Mouse (Mus musculus) neural tube, embryonic 15.5 days (tissue): ENCODE measurements around the gene Ccpg1. TPM values are rescaled to one million over a fixed set of nuclear protein-coding genes. Genes with fewer than 3 reads are reported as not detected.

Experiments used
- ATAC-seq: fragments of 200-750 bp; cut with Nextera tagmentation; 2 replicates; pipeline ENCODE4 v1.8.0; 2017; ENCODE audit warnings: mild to moderate bottlenecking, moderate TSS enrichment, moderate library complexity; ENCODE audit not compliant: low FRiP score
- H3K27ac ChIP-seq: fragments of 300-500 bp; sonication (generic); replicated peaks from 2 replicates; pipeline ENCODE4 v1.5.1; 2015; ENCODE audit warnings: mild to moderate bottlenecking, inconsistent platforms
- H3K27me3 ChIP-seq: fragments of 300-500 bp; sonication (generic); replicated peaks from 2 replicates; pipeline ENCODE4 v1.6.1; 2015; ENCODE audit warnings: inconsistent platforms
- H3K36me3 ChIP-seq: fragments of 300-500 bp; sonication (generic); 2 replicates; pipeline ENCODE4 v1.6.1; 2015; ENCODE audit warnings: inconsistent platforms
- H3K4me1 ChIP-seq: fragments of 300-500 bp; sonication (generic); 2 replicates; pipeline ENCODE4 v1.6.1; 2015; ENCODE audit warnings: inconsistent platforms
- H3K4me2 ChIP-seq: fragments of 300-500 bp; sonication (generic); 2 replicates; pipeline ENCODE4 v1.6.1; 2015; ENCODE audit warnings: inconsistent platforms, mild to moderate bottlenecking, moderate library complexity
- H3K4me3 ChIP-seq: fragments of 300-500 bp; sonication (generic); replicated peaks from 2 replicates; pipeline ENCODE4 v1.5.1; 2015; ENCODE audit warnings: mild to moderate bottlenecking, inconsistent platforms
- H3K9ac ChIP-seq: fragments of 300-500 bp; sonication (generic); replicated peaks from 2 replicates; pipeline ENCODE4 v1.6.1; 2015; ENCODE audit warnings: mild to moderate bottlenecking, inconsistent platforms
- H3K9me3 ChIP-seq: fragments of 300-500 bp; sonication (generic); replicated peaks from 2 replicates; pipeline ENCODE4 v1.6.1; 2016; ENCODE audit warnings: inconsistent platforms
- WGBS: fragments of 180-500 bp; shearing (Covaris S2); methylation state at CpG from one replicate; pipeline ENCODE4 v1.1.7; 2015; ENCODE audit warnings: mixed read lengths; 5-methylcytosine and 5-hydroxymethylcytosine counted together
- polyA plus RNA-seq: library from polyadenylated mRNA; unstranded; fragments of >200 nt; fragmentation: Nextera tagmentation; extraction: Ambion mirVana; gene quantifications from 2 replicates; pipeline ENCODE4 v1.2.1, GENCODE M21; 2015

The Ccpg1 gene
- polyA plus RNA-seq, 1 experiment from 2014 or later = 45.9 TPM

DNA sequence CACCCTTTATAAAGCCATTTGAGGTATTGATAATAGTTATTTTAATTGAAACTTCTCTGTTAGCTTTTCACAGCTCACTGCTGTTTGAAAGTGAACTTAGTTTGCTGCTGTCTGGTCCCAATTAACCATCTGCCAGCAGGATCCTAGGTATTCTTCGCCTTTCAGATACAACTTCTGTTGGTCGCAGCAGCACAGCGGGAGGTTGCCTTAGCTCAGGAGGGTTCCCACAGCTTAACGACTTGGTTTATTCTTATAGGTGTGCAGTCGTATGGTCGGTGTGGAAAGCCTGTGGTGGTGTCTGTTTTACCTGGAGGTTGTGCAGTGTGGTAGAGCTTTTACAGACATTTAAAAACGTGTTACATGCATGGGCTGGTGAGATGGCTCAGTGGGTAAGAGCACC is 11.6 kb downstream of the Ccpg1 start:
- Histone ChIP-seq H3K4me2 (no peak overlapping the region), H3K9me3 (no peaks in the 10 kb centered on the region), H3K36me3 (peaks cover 14% of the 10 kb centered on the region), H3K4me3 (no peak overlapping the region), H3K27ac (no peak overlapping the region), H3K4me1 (no peaks in the 10 kb centered on the region), H3K27me3 (no peaks in the 10 kb centered on the region), H3K9ac (no peak overlapping the region)
- no peak for ATAC-seq
- WGBS = 61% methylated on average over 7 of the region's 7 CpGs

DNA sequence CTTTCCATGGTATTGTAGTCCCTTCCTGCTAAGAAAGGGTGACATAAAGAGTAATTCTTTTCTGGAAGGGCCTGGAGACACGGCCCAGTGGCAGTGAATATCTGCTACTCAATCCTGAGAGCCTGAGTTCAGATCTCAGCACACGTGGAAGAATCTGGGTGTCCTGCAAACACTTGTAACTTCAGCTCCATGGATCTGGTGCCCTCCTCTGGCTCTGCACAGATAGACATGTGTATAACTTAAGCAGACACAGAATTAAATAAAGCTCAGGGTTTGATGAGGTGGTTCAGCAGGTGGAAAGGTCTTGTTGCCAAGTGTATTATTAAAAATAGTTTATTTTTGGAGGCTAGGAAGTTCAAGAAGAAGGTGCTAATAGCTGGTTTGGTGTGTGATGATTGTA is 15.3 kb downstream of the Ccpg1 start:
- Histone ChIP-seq H3K4me1 (no peaks in the 10 kb centered on the region), H3K9ac (no peak overlapping the region), H3K4me2 (no peak overlapping the region), H3K27ac (no peak overlapping the region), H3K4me3 (no peak overlapping the region), H3K27me3 (no peaks in the 10 kb centered on the region), H3K36me3 (peaks cover 37% of the 10 kb centered on the region), H3K9me3 (no peaks in the 10 kb centered on the region)
- ATAC-seq = no peak
- 70% methylated on average over 2 of the region's 2 CpGs for WGBS

DNA sequence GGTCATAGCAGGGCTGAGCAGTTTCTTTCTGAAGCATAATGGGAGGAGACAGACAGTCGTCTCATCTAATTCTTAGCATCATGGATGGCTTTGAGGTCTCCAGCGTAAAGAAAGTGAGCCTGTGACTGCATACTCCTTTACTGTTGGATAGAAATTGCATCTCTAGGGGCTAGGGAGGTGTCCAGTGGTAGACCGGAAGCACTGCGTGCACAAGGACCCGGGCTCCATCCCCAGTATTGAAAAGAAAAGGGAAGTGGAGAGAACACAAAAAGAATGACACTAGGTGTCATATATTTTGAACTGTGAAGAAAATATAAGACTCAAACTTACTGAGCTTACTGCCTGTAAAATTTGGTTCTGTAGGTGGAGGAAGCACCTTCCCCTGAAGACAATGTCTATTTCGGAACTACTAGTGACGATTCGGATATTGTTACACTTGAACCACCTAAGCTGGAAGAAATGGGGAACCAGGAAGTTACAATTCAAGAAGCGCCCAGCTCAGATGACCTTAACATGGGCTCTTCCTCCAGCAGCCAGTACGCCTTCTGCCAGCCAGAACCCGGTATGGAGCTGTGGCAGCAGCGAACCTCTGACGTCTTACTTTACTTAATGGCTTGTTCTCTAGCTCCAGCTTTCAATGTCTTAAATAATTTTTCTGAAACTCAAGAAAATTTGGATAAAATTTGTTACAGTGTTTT is 16.2 kb downstream of the Ccpg1 start:
- no peak overlapping the region for H3K4me2 ChIP-seq
- no peak for ATAC-seq

DNA sequence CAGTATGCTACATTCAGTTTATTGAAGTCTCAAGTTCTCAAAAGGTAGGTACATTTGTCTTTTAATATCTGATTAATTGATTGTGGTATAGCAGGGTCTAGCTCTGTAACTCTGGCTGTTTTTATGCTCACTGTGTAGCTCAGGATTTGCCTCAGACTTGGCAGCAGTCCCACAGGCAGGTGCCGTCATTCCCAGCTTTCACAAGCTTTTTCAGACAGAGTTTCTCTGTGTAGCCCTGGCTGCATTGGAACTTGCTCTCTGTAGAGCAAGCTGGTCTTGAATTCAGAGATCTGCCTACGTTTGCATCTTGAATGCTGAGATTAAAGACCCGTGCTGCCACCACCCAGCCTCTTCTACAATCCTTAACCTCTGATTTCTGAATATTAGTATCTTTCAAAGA is 16.9 kb downstream of the Ccpg1 start:
- H3K4me1 ChIP-seq = no peaks in the 10 kb centered on the region
- no peak overlapping the region for H3K9ac ChIP-seq
- H3K36me3 ChIP-seq = peaks cover 53% of the 10 kb centered on the region
- no peak overlapping the region for H3K4me2 ChIP-seq
- no peaks in the 10 kb centered on the region for H3K27me3 ChIP-seq
- 63% methylated on average over 3 of the region's 3 CpGs for WGBS
- H3K9me3 ChIP-seq = no peaks in the 10 kb centered on the region
- ATAC-seq = no peak
- no peak overlapping the region for H3K27ac ChIP-seq
- H3K4me3 ChIP-seq = no peak overlapping the region

More for the DNA sequence above, 16.2 kb downstream of the Ccpg1 start:
- Histone ChIP-seq H3K9me3 (no peaks in the 10 kb centered on the region), H3K27ac (no peak overlapping the region), H3K4me1 (no peaks in the 10 kb centered on the region), H3K4me3 (no peak overlapping the region), H3K9ac (no peak overlapping the region), H3K36me3 (peaks cover 46% of the 10 kb centered on the region), H3K27me3 (no peaks in the 10 kb centered on the region)
- 91% methylated on average over 13 of the region's 13 CpGs for WGBS

DNA sequence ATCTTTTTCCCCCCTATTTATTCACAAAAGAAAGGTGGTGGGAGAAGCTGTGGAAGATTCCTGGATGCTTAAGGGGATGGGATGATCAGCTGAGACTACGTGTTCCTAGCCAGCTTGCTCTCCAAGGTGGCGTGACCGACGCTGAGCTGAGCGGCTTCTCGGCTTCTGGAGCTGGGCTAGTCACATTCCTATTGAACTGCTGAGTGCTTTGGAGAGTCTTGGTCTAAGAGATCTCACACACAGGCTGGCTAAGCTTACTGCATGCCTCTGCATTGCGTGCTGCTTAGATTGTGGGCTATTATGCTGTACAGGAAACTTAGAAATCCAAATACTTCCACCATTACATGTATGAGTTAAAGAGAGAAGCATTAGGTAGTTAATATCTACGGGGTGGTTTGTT is 18.8 kb downstream of the Ccpg1 start:
- H3K27me3 ChIP-seq = no peaks in the 10 kb centered on the region
- peaks cover 62% of the 10 kb centered on the region for H3K36me3 ChIP-seq
- H3K4me2 ChIP-seq = no peak overlapping the region
- H3K4me3 ChIP-seq = no peak overlapping the region
- no peak for ATAC-seq
- 90% methylated on average over 8 of the region's 8 CpGs for WGBS
- no peak overlapping the region for H3K9ac ChIP-seq
- H3K9me3 ChIP-seq = no peaks in the 10 kb centered on the region
- no peaks in the 10 kb centered on the region for H3K4me1 ChIP-seq
- no peak overlapping the region for H3K27ac ChIP-seq

DNA sequence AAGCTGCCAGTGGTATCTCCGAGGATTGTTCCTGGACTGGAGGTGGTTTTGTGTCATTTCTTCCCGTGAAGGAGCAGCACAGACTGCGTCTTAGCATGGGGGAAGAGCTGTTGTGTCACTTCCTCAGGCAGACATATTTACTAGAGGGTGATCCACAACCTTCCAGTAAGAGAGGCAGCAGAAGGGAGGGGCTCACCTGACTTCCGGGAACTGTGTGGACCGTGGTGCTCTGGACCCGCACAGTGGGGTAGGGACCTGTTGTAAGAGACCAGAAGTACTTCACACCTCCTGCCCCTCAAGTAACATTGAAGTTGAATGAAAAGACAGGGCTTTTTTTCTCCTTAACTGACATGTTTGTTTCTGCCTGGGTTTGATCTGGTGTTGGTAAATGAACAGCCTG is 19.9 kb downstream of the Ccpg1 start:
- Histone ChIP-seq H3K9ac (no peak overlapping the region), H3K4me2 (no peak overlapping the region), H3K4me3 (no peak overlapping the region), H3K27me3 (no peaks in the 10 kb centered on the region), H3K9me3 (no peaks in the 10 kb centered on the region), H3K4me1 (no peaks in the 10 kb centered on the region), H3K27ac (no peak overlapping the region), H3K36me3 (peaks cover 70% of the 10 kb centered on the region)
- ATAC-seq = no peak
- WGBS = 87% methylated on average over 6 of the region's 6 CpGs

DNA sequence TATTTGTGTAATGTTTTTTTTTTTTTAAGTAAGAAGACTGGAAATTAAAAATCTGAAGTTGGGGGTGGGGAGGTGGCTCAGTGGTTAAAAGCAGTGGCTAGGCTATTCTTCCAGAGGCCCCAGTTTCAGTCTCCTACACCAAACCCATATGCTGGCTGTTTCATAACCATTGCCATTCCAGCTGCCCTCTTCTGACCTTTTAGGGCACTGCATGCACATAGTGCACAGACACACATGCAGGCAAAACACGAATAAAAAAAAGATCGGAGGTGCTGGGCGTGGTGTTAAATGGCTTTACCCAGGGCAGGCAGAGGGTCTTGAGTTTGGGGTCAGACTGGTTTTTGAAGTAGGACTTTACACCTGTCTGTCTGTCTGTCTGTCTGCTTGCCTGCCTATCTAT is 20.9 kb downstream of the Ccpg1 start:
- WGBS = 89% methylated on average over 3 of the region's 3 CpGs
- ATAC-seq = no peak

DNA sequence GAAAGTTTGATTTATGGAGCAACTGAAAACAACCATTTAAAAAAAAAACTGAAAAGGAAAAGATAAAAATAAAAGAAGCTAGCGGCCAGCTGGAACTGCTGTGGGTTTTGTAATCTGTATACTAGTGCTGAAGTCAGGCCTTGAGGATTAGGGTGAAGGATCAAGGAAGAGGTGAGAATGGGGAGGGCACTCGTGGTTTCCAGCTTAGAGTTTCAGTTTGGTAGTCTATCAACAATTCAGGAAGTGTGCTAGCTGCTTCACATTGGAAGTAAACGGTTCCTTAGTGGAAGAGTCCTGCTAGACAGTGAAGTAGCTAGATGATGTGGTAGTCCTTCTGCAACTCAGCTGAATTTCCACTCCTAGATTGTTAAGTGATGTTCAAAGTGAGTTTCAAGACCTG is 23.2 kb downstream of the Ccpg1 start:
- no peaks in the 10 kb centered on the region for H3K9me3 ChIP-seq
- H3K4me3 ChIP-seq = no peak overlapping the region
- ATAC-seq = no peak
- H3K4me1 ChIP-seq = no peaks in the 10 kb centered on the region
- 77% methylated on average over 3 of the region's 3 CpGs for WGBS
- peaks cover 74% of the 10 kb centered on the region for H3K36me3 ChIP-seq
- H3K4me2 ChIP-seq = no peak overlapping the region
- H3K9ac ChIP-seq = no peak overlapping the region
- no peak overlapping the region for H3K27ac ChIP-seq
- H3K27me3 ChIP-seq = no peaks in the 10 kb centered on the region

More for the DNA sequence above, 20.9 kb downstream of the Ccpg1 start:
- Histone ChIP-seq H3K4me2 (no peak overlapping the region), H3K9ac (no peak overlapping the region), H3K4me3 (no peak overlapping the region), H3K36me3 (peaks cover 71% of the 10 kb centered on the region), H3K27ac (no peak overlapping the region), H3K4me1 (no peaks in the 10 kb centered on the region), H3K9me3 (no peaks in the 10 kb centered on the region), H3K27me3 (no peaks in the 10 kb centered on the region)

DNA sequence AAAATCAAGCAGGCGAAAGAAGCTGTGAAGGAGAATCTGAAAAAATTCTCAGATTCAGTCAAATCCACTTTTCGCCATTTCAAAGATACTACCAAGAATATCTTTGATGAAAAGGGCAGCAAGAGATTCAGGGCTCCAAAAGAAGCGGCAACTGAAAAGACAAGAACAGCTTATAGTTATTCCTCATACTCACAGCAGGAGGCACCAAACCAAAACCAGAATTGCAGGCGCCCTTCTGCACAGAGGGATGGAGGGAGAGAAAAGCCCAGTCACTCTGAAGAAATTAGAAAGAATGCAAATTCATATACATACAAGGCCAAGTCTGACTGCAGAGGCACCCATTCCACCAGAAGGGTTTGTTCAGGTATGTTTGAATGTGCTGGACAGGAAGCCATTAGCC is 27.4 kb downstream of the Ccpg1 start:
- no peak overlapping the region for H3K27ac ChIP-seq
- H3K27me3 ChIP-seq = no peaks in the 10 kb centered on the region
- no peak overlapping the region for H3K4me2 ChIP-seq
- no peak overlapping the region for H3K4me3 ChIP-seq
- WGBS = 89% methylated on average over 4 of the region's 4 CpGs
- H3K4me1 ChIP-seq = no peaks in the 10 kb centered on the region
- no peaks in the 10 kb centered on the region for H3K9me3 ChIP-seq
- ATAC-seq = no peak
- H3K36me3 ChIP-seq = peaks cover 81% of the 10 kb centered on the region
- no peak overlapping the region for H3K9ac ChIP-seq

DNA sequence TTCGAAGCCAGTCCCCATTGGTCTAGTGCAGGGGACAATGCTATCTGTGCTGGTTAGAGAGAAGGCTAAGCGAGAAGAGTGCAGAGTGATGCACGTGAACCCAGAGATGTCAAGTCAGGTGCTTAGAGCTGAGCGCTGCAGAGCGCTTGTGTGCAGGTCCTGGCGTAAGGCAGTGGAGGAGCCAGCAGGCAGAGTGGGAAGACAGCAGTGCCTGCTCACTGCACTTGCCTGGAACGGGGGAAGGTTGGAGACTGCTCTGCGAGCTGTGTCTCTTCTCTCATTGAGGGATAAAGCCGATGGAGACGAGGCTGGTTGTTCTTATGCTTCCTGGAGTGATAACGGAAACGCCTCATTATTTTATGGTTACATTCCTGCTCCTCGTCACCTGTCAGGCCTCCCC is 29.5 kb downstream of the Ccpg1 start:
- no peak overlapping the region for H3K4me3 ChIP-seq
- WGBS = 91% methylated on average over 13 of the region's 13 CpGs
- no peak for ATAC-seq

DNA sequence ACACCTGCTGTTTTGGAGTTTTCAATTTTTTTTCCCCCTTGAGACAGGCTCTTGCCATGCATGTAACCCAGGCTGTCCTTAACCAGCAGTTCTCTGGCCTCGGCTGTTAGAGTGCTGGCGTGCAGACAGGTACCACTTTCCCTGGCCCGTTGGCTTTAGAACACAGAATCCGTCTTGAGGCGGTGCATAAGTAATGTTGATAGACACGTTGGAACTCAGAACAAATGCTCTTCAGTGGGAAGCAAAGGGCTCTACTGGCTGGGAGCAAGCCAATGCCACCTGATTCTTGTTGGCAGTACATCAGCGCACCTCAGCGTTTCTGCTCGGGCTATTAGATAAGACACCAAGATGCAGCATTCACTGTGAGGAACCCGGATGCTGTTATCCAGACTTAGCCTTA is 34.6 kb downstream of the Ccpg1 start:
- no peak overlapping the region for H3K4me3 ChIP-seq
- ATAC-seq = no peak
- 95% methylated on average over 10 of the region's 10 CpGs for WGBS
- H3K36me3 ChIP-seq = peaks cover 65% of the 10 kb centered on the region
- no peak overlapping the region for H3K9ac ChIP-seq
- H3K27ac ChIP-seq = no peak overlapping the region
- H3K4me2 ChIP-seq = no peak overlapping the region
- no peaks in the 10 kb centered on the region for H3K9me3 ChIP-seq
- no peaks in the 10 kb centered on the region for H3K4me1 ChIP-seq
- H3K27me3 ChIP-seq = no peaks in the 10 kb centered on the region

More for the DNA sequence above, 29.5 kb downstream of the Ccpg1 start:
- Histone ChIP-seq H3K36me3 (peaks cover 89% of the 10 kb centered on the region), H3K9me3 (no peaks in the 10 kb centered on the region), H3K27ac (no peak overlapping the region), H3K4me2 (no peak overlapping the region), H3K9ac (no peak overlapping the region), H3K4me1 (no peaks in the 10 kb centered on the region), H3K27me3 (no peaks in the 10 kb centered on the region)

DNA sequence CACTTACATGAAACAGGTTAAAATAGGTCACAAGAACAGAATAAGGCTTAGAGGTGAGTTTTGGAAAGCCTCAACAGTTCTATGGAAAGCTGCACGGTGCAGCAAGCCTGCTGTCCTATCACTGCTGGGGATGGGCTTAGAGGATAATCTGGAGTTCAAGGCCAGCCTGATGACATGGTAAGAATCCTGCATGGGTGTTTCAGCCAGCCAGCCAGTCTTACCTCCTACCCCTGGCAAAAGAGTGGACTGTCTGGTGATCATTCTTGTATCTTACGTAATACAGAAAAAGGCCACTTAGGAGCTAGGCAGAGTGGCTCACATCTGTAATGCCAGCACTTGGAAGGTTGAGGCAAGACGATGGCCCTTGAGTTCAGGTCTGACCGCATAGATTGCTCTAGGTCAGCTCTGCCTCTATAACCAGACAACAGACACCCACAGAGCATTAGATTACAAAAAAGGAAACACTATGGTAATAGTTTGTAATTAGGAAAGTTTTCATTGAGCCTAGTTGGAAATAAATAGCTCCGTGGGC is 35.4 kb downstream of the Ccpg1 start:
- WGBS = 93% methylated on average over 5 of the region's 5 CpGs
- no peak for ATAC-seq
- Histone ChIP-seq H3K4me1 (0 out of 2 replicates have a peak, but pooled peaks cover under 1% of the 10 kb centered on the region), H3K9ac (no peak overlapping the region), H3K4me3 (no peak overlapping the region), H3K9me3 (no peaks in the 10 kb centered on the region), H3K27ac (no peak overlapping the region), H3K4me2 (no peak overlapping the region), H3K27me3 (no peaks in the 10 kb centered on the region), H3K36me3 (peaks cover 58% of the 10 kb centered on the region)
